Mouse (Mus musculus): Measurements from ENCODE around the gene Parp6.

Parp6 gene

GRCm38 (mm10) chr9:59687416-59688046 is 70.4 kb downstream of the Parp6 start:
- no peak for DNase-seq

DNA sequence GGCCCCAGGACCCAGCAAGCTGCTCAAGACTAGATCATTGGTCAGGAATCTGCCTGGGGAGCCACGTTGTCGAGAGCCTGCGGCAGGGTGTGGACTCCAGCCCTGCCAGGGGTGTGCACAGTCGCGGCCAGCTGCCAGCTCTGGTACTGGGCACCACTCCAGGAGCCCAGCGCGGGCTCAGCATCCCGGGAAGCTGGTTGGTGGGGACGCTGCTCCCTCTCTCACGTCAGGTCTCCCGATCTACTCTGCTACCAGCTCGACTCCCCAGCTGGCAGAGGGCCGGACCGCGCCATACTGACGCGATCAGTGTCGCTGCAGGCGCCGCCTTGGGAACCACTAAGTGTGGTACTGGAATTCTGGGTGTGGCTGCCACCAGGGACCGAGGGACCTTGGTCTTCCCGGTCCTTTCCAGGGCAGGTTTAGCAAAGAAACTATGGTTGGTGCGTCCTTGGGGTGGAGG is 74.6 kb downstream of the Parp6 start:
- peak; percentile 80 for DNase-seq

- no peak for DNase-seq
Observed at GRCm38 (mm10) chr9:59692145-59692544, 75.1 kb downstream of the Parp6 start.

DNA sequence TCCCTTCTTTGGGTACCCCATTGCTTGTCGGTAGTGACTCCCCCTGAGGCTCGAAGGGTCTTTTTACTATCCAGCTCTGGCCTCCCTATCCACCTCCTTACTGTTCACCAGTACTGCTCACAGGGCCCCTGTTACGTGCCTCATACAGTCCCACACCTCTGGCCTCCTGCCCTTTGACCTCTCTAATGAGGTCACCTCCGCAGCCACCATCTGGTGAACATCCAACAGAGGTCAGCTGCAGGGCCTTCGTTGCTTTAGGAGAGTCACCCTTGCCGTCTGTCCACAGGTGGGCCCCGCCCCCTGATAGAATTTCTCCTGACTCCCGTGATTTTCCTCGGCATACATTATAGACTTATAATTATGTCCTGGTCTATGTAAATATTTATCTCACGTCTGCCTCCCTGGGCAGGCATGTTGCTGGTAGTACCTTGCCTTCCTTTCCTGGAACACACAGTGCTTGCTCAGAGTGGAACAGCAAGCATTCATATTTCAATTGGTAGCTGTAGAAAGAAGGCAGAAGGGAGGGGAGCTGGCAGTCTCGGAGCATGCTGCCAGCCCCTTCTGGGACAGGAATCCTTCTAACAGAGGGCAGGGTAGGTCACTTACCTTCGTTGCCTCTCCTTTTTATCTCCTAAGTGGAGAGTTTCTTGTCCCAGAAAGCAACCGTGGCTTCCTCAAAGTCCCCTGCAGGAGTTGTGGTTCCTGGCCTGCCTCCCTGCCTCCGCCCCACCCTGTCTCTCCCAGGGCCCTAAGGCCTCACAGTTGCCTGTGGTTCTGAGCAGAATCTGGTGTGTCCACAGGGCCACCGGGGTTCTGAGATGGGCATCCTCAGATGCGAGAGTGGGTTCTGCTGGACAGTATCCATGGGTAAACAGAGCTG is 77.7 kb downstream of the Parp6 start:
- DNase-seq = no peak

GRCm38 (mm10) chr9:59695451-59695813 is 78.3 kb downstream of the Parp6 start:
- DNase-seq = no peak

- DNase-seq = no peak
Observed at GRCm38 (mm10) chr9:59696381-59696780, 79.3 kb downstream of the Parp6 start.

Data from kidney, adult 11 months (tissue).